Mouse (Mus musculus): ENCODE results near the gene Scmh1.
A peak's percentile ranks its signal among the peaks of the same experiment; 100 is the strongest.

Gene Scmh1

GRCm38 (mm10) chr4:120405806-120406638 lies 941 bp downstream of the Scmh1 start:
- DNase-seq: no peak

- no peak for DNase-seq
These were observed 1.7 kb downstream of the Scmh1 start for GRCm38 (mm10) chr4:120406639-120407273.

GRCm38 (mm10) chr4:120418053-120418452 lies 13.0 kb downstream of the Scmh1 start:
- DNase-seq: no peak

- no peak for DNase-seq
These were observed 15.1 kb downstream of the Scmh1 start for GRCm38 (mm10) chr4:120420193-120420592.

- peak; percentile 23 for DNase-seq
These were observed 15.6 kb downstream of the Scmh1 start for GRCm38 (mm10) chr4:120420685-120421084.

DNA sequence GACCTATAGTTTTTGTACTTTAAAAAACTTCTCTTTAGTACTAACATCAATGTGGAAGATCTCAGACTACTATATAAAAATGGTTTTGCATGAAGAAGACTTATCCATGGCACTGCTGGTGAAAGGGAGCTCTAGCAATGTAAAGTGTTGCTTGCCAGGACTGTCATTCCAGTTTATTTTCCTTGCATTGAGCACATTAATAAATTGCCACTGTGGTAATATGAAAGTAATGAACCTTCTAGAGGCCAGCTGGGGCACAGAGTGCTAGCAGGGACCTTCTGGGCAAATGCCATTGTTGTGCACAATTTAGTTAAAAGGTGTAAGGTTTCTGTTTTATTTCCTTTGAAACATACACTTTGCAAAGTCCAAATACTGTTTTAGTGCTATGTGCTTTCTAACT lies 25.5 kb downstream of the Scmh1 start:
- no peak for DNase-seq

DNA sequence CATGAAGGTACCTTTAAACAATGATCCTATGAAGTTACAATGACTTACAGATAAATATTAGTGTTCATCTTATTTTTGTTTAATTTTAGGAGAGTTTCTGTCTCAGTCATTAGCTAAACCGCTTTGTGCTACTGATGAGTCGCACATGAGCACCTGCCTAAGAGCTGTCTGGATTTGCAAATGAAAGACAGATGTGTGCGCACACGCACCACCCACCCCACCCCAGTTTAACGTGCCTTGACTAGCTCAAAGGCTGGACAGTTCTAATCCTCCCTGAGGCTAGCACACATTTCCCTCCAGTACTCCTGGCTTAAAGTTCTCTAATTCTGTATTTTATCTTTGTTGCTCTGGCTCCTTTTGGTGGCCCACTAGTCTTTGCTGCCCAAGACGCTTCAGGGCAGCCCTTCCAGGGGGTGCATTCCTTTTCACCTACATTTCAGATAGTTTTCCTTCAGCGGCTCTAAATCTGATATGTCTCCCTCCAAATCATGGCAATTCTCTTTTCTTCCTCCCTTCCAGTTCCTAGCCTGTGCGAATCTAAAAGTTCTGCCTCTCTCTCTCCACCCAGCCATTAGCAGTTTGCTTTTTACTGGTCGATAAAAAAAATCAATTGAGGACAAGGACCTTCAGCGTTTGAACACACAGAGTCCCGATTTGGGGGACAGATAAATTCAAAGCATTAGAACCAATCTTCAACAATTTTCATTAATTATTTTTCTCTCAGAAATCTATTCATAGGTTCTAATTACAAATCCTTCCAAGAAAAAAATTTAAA lies 27.7 kb downstream of the Scmh1 start:
- no peak for DNase-seq

- DNase-seq: no peak
These were observed 56.7 kb downstream of the Scmh1 start for GRCm38 (mm10) chr4:120461741-120462140.

DNA sequence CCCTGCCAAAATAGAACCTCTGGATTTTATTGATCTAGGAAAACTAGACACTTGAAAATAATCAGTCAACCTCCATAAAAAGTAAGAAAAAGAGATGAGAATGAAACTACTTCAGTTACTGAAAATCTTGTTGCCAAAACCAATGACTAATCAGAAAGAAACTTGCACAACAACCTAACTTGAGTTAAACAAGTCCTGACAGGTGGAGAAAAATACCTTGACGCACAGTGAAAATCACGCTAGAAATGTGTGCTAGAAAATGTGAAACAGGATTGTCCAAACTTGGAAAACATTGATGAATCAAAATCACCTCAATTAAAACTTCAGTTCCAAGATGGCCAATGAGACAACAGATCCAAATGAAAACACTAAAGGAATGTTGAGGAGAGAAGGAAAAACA lies 67.9 kb downstream of the Scmh1 start:
- no peak for DNase-seq

DNA sequence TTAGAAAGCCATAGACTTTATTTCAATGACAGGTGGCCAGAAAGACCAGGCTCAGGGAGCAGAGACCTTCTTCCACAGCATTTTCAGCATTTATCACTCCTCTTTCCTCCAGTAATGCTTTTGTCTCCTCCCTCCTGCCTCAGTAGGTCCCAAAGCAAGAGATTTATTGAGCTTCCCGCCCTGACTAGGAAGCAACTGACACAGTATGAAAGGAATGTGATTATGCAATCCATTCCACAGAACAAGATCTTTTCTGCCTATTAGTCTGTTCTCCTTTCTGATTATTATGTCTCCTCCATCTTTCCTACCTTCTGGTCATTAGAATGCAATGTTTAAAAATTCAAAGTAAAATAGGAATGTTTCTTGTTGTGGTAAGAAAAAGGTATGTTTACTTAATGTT lies 82.6 kb downstream of the Scmh1 start:
- DNase-seq: no peak

DNA sequence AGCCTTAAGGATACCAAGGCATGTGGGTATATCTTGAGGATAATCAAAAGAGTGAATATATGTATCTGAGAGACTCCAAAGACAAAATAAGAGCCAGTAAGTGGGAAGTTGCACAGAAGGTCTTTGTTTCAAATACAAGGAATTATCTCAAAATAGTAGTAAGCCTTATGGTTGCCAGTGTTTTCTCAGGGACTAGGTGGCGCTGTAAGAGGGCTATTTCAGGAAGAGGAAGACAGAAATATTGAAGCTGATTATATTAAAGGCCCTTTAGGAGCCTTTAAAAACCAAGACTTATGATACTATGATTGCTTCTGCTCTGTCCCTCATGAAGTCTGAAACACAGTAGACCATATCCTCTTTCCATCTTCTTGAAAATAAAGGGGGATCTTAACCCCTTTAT lies 101.9 kb downstream of the Scmh1 start:
- no peak for DNase-seq

GRCm38 (mm10) chr4:120511203-120511602 lies 106.1 kb downstream of the Scmh1 start:
- no peak for DNase-seq

GRCm38 (mm10) chr4:120514366-120514765 lies 109.3 kb downstream of the Scmh1 start:
- DNase-seq: no peak

DNA sequence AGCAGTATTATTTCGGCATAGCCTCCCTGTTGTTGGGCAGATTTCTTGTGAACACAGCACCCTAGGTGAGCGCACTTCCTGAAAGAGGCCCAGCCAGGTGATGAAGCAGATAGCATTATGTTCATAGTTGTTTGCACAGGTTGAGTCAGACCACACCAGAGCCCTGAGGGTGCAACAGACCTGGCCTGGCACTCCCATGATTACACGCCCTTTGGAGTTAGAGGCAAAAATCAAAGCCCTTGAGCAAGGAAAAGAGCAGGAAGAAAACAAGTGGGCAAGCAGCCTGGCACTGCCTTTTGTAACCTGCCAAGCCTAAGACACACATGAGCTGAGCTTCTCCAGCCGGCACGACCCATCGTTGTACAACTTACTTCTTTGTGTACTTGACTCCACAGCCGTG lies 111.4 kb downstream of the Scmh1 start:
- DNase-seq: no peak

- DNase-seq: no peak
These were observed 111.8 kb downstream of the Scmh1 start for GRCm38 (mm10) chr4:120516907-120517306.

DNA sequence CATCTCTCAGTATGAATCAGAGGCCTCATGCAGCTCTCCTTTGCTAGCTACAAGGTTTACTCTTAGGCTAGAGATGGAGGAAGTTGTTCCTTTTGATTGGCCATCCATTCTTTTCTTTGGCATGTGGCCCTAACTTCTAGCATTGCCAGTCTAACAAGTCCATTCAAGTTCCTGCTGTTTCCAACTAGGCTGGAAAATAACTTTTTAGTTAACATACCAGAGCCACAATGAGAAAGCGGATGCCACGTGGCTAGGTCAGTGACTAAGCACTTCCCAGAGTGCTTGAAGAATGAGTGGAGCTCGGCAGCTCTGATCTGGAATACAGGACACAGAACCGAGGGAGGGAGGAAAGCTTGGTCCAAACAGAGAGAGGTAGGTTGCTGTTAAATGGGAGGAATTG lies 112.3 kb downstream of the Scmh1 start:
- DNase-seq: no peak

- no peak for DNase-seq
These were observed 116.7 kb downstream of the Scmh1 start for GRCm38 (mm10) chr4:120521761-120522160.

- no peak for DNase-seq
These were observed 117.3 kb downstream of the Scmh1 start for GRCm38 (mm10) chr4:120522351-120522750.

DNA sequence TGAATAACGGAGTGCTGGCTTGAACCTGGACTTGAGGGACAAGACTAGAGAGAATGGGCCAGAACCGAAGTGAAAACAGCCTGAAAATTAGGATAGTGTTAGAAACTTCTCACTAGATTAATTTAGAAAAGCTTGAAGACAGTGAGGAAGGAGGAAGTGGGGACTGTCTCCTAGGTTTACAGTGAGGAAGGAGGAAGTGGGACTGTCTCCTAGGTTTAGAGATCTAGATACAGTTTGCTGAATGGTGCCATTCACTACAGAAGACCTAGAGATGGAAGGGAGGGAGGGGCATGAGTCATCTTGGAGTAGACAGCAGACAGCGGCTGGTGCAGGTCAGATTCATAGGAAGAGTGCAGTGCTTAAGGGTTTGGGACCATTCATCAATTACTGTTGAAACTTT lies 118.0 kb downstream of the Scmh1 start:
- DNase-seq: no peak

DNA sequence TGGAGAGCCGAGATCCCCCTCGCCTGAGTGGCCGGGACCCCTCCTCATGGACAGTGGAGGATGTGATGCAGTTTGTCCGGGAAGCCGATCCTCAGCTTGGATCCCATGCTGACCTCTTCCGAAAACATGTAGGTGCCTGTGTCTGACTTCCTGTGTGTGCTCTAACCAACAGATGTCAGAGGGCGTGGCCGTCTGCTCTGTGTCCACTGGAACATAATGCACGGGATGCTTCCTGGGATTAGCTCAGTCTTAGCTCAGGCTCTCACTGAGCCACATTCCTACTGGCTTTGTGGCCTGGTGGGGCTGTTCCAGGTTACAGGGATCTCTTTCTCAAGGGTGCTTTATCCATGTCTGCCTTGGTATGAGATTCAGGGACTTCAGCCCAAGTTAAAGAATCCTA lies 123.1 kb downstream of the Scmh1 start:
- DNase-seq: no peak

DNA sequence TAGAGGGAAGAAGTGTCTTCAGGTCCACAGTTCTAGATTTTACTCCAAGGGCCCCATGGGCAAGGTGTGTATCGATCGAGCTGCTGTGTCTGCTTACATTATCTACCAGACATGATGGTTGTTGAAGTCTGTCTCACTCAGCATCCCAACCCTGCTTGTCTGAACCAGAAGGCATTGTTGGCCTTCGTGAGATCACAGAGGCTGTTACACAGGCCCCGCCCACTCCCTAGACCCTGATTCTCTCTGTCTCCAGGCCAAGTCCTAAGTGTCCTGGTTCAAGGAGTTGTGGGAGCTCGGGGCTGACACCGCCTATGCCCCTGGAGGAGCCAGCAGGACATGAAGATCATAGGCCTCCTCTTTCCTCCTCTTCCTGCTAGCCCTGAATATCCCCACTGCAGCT lies 126.9 kb downstream of the Scmh1 start, which contains the start of gene Slfnl1:
Gene Slfnl1, plus strand, starts transcription at position 246 of the 400 bp plus-strand sequence.
- no peak for DNase-seq

DNA sequence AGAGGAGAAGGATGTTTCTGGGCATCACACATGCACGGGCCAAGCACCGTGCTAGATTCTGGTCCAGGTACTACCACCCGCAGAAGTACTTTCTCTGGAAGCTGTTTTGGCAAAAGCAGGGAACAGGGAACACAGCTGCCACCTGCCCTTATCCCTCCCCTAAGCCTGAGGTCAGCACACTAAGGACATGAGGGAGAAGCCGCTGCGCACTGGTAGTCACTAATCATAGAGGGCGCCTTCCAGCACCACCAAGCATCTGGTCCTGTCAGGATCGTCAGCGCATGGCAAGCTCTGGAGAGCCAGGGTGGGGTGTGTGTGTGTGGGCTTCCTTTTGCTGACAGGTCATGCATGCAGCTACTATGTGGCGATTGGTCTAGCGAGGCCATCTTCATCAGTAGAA lies 133.6 kb downstream of the Scmh1 start:
- DNase-seq: no peak

DNA sequence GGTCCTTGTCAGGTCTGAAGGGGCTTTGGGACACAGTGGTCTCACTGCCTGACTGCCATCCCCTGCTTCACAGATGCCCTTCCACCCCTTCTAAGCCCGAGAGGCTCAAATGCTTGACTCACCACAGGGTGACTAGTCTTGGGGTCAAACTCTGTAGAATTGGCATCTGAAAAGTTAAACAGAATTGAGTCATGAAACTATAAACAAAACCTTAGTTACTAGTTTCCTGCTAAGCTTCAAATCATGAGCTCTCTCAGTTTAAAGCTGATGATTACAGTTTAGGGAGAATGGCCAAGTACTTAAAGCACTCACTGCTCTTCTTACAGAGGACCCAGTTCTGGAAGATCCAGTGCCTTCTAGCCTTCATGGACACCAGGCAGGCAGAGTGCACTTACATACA lies 139.8 kb downstream of the Scmh1 start:
- DNase-seq: no peak

DNA sequence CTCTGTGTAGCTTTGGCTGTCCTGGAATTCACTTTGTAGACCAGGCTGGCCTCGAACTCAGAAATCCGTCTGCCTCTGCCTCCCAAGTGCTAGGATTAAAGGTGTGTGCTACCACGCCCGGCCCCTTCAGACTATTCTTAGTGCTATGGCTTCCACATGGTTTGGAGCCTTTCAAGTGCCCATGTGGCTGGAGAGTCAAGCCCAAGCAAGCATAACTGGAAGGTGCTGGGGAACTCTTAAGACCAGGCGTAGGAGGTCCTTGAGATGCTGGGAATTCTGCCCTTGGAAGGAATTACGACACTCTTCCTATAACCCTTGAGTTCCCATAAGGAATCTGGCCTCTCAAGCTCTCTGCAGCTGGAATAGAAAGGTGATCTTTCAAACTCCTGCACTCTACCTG lies 151.5 kb downstream of the Scmh1 start:
- no peak for DNase-seq
